Mouse (Mus musculus) bone marrow, adult 2 months (tissue): ENCODE measurements around the gene Coa5.

ENCODE experiments used
- CTCF ChIP-seq: fragments of 200-500 bp; IDR thresholded peaks from 2 replicates; pipeline ENCODE4 v1.5.1; 2011; ENCODE audit warnings: low read length, control low read depth; ENCODE audit not compliant: control insufficient read depth, insufficient read depth
- POLR2A ChIP-seq: fragments of 200-500 bp; IDR thresholded peaks from 2 replicates; pipeline ENCODE4 v1.6.1; 2011; ENCODE audit warnings: low read depth, mild to moderate bottlenecking, control low read depth, low read length, borderline replicate concordance; ENCODE audit not compliant: control insufficient read depth

DNA sequence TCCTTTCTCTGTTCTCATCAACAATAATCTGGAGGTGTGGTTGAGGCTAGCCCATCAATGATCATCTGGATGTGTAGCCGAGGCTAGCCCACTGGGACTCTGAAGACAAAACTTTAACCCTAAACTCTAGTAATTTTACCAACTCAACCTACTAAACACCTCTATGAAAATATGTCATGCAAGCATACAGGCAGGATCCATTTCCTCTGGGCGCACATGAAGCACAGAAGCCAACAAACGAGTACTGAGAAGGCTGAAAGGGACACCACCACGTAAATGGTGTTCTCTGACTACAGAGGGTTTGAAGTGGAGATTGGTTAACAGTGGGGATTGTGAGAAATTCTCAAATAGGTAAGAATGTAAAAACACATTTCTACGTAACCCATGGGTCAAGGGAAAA is 47.3 kb upstream of the Coa5 start:
- TF ChIP-seq CTCF = no peak
- TF ChIP-seq POLR2A = no peak
